19 mouse cellular contexts compared by ENCODE assay signal in the genomic region with DNA sequence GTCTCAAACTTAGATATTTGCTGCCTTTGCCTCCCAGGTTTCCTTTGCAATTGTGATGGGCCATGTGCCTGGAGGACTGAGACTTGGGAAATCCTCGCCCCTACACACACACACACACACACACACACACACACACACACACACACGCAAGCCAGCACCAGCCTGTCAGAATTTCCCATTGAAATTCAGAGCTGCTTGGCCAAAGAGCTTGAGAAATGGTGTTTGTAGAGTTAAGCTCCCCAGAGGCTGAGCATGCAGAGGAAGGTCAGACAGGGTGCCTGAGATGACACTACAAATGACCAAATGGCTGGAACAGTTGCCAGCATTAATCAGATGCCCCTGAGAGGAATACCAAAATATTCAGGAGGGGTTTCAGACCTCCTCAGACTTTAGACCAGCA. TPM values are rescaled to one million over a fixed set of nuclear protein-coding genes. Genes with fewer than 3 reads are reported as not detected.
DNase-seq lines count a peak whose midpoint lies in the region; ATAC-seq and TF ChIP-seq lines count a peak whose summit lies in the region.
"Had no signal": no experiment of that assay in that cellular context is flagged by ENCODE, and none has a peak within 500 bp of the region (broad histone marks: within the 10 kb centered on the region; RNA-seq: fewer than 3 reads in every experiment).

No protein-coding gene starts in this region.

- peaks cover 19% of the 10 kb centered on the region for H3K4me1 ChIP-seq in neural tube, embryonic 13.5 days (replicated peaks)
- H3K4me1 ChIP-seq in liver, embryonic 14.5 days (replicated peaks; ENCODE audit: control insufficient read depth in 2 of 2, insufficient read depth in 2 of 2, low read length in 1 of 2), result peaks cover 2 to 22% of the 10 kb centered on the region in 2 experiments
- H3K4me1 ChIP-seq: embryonic facial prominence, embryonic 12.5 days; forebrain, embryonic 15.5 days; hindbrain, embryonic 12.5 days had no signal

- no peak for TF ChIP-seq EP300 in liver, embryonic 14.5 days (IDR thresholded peaks at IDR 0.05; ENCODE audit: low read depth)

- 66% methylated on average over 2 of the region's 2 CpGs for WGBS in neural tube, embryonic 13.5 days
- 50% methylated on average over 2 of the region's 2 CpGs for WGBS in liver, embryonic 14.5 days (ENCODE audit: insufficient replicate concordance)

- no peaks in the 10 kb centered on the region for H3K9me3 ChIP-seq in neural tube, embryonic 13.5 days
- H3K9me3 ChIP-seq in liver, embryonic 14.5 days (ENCODE audit: control insufficient read depth, low read length), result no peaks in the 10 kb centered on the region
- H3K9me3 ChIP-seq: embryonic facial prominence, embryonic 12.5 days; forebrain, embryonic 15.5 days; heart, embryonic 10.5 days; hindbrain, embryonic 12.5 days had no signal

- no peak overlapping the region for H3K4me2 ChIP-seq in neural tube, embryonic 13.5 days
- no peak overlapping the region for H3K4me2 ChIP-seq in liver, embryonic 14.5 days (ENCODE audit: low read depth)
- H3K4me2 ChIP-seq: embryonic facial prominence, embryonic 12.5 days; forebrain, embryonic 15.5 days; hindbrain, embryonic 12.5 days had no signal

- ATAC-seq in neural tube, embryonic 13.5 days (ENCODE audit: low read depth), result no peak
- ATAC-seq in liver, embryonic 14.5 days (ENCODE audit: insufficient read depth), result peak; percentile 9; the same call in 1 of the 2 replicates
- ATAC-seq: forebrain, embryonic 15.5 days; hindbrain, embryonic 16.5 days had no signal

- no peak overlapping the region for H3K4me3 ChIP-seq in neural tube, embryonic 13.5 days
- no peak overlapping the region for H3K4me3 ChIP-seq in liver, embryonic 14.5 days (ENCODE audit: insufficient read depth in 1 of 2, low read depth in 2 of 2, low read length in 2 of 2)
- H3K4me3 ChIP-seq: embryonic facial prominence, embryonic 12.5 days; forebrain, embryonic 15.5 days; heart, embryonic 10.5 days; hindbrain, embryonic 12.5 days had no signal

- H3K9ac ChIP-seq in neural tube, embryonic 13.5 days, result 0 out of 2 replicates have a peak overlapping the region, but pooled peaks have one; percentile 26
- H3K9ac ChIP-seq in liver, embryonic 14.5 days (replicated peaks), result no peak overlapping the region
- H3K9ac ChIP-seq: embryonic facial prominence, embryonic 12.5 days; forebrain, embryonic 15.5 days; hindbrain, embryonic 12.5 days had no signal

- no peak overlapping the region for H3K27ac ChIP-seq in neural tube, embryonic 13.5 days (replicated peaks)
- H3K27ac ChIP-seq in liver, embryonic 14.5 days, result peak overlapping the region; percentile 28; the same call in 1 of the 2 replicates
- H3K27ac ChIP-seq: embryonic facial prominence, embryonic 12.5 days; forebrain, embryonic 15.5 days; heart, embryonic 10.5 days; hindbrain, embryonic 12.5 days had no signal

- no peak for TF ChIP-seq CTCF in liver, embryonic 14.5 days (IDR thresholded peaks at IDR 0.05; ENCODE audit: low read depth)

- H3K27me3 ChIP-seq in neural tube, embryonic 13.5 days, result no peaks in the 10 kb centered on the region
- H3K27me3 ChIP-seq in liver, embryonic 14.5 days (ENCODE audit: control insufficient read depth, insufficient read depth, low read length), result no peaks in the 10 kb centered on the region
- H3K27me3 ChIP-seq: forebrain, embryonic 15.5 days; hindbrain, embryonic 12.5 days had no signal

- no peaks in the 10 kb centered on the region for H3K36me3 ChIP-seq in neural tube, embryonic 13.5 days
- no peaks in the 10 kb centered on the region for H3K36me3 ChIP-seq in liver, embryonic 14.5 days (replicated peaks; ENCODE audit: control insufficient read depth, insufficient read depth, low read depth)
- H3K36me3 ChIP-seq: embryonic facial prominence, embryonic 12.5 days; forebrain, embryonic 15.5 days; heart, embryonic 10.5 days; hindbrain, embryonic 12.5 days had no signal

- peak; percentile 9 to 48 for DNase-seq in kidney, postnatal 25 days
- no peak for DNase-seq in kidney, postnatal 14 days
- DNase-seq in neural tube, embryonic 10.5 days (ENCODE audit: extremely low spot score, low spot score), result no peak
- DNase-seq in liver, embryonic 14.5 days (ENCODE audit: low read depth in 3 of 3, low spot score in 3 of 3), result no peak
- DNase-seq in thymus, postnatal 0 days (ENCODE audit: low spot score), result no peak
- DNase-seq in thymus, adult 18-20 months, result no peak
- DNase-seq: adrenal gland, postnatal 25 days; cerebellum, adult 11 months; cerebellum, adult 8-10 months; cerebellum, postnatal 25 days; heart, adult 18-20 months; heart, postnatal 10 days; heart, postnatal 4 days had no signal

RNA-seq across cellular contexts. Expression of a gene that starts 18.5 kb away (rescaled TPM):
- polyA plus RNA-seq in neural tube, embryonic 13.5 days (2015; fragmentation: Nextera tagmentation; extraction: Ambion mirVana), result 8.1 and 8.6 TPM in 2 replicates
- polyA plus RNA-seq in liver, embryonic 14.5 days (2012; rRNA removed), result 0.08 and 0.16 TPM in 2 replicates
- 0.22 and 0.29 TPM in 2 replicates for polyA plus RNA-seq in liver, embryonic 14.5 days (2014; fragmentation: Nextera tagmentation; extraction: Ambion mirVana)
- polyA plus RNA-seq in thymus, postnatal 0 days (2015; fragmentation: Nextera tagmentation; extraction: Ambion mirVana), result 3.1 and 3.9 TPM in 2 replicates

RNA-seq across cellular contexts. Expression of a gene that starts 20.3 kb away (rescaled TPM):
- polyA plus RNA-seq in neural tube, embryonic 13.5 days (2015; fragmentation: Nextera tagmentation; extraction: Ambion mirVana), result 84.5 and 89.7 TPM in 2 replicates
- 54.1 and 58.8 TPM in 2 replicates for polyA plus RNA-seq in liver, embryonic 14.5 days (2012; rRNA removed)
- 64.1 and 77.8 TPM in 2 replicates for polyA plus RNA-seq in liver, embryonic 14.5 days (2014; fragmentation: Nextera tagmentation; extraction: Ambion mirVana)
- polyA plus RNA-seq in thymus, postnatal 0 days (2015; fragmentation: Nextera tagmentation; extraction: Ambion mirVana), result 56.7 and 59.0 TPM in 2 replicates

Comparison
In these comparisons a context has a peak if more than half of its experiments do, and no peak if none do; other contexts are left out.
1. DNase-seq: peak in kidney, postnatal 25 days (2 of 2); none in kidney, postnatal 14 days (single experiment), neural tube, embryonic 10.5 days (single experiment), liver, embryonic 14.5 days (0 of 3), thymus, postnatal 0 days (single experiment) and thymus, adult 18-20 months (0 of 2).